Mouse (Mus musculus): ENCODE data around the gene Cdc42ep4. TPM values are rescaled to one million over a fixed set of nuclear protein-coding genes. Genes with fewer than 3 reads are reported as not detected.

Gene Cdc42ep4
- polyA plus RNA-seq, 1 experiment, result 9.5 TPM

DNA sequence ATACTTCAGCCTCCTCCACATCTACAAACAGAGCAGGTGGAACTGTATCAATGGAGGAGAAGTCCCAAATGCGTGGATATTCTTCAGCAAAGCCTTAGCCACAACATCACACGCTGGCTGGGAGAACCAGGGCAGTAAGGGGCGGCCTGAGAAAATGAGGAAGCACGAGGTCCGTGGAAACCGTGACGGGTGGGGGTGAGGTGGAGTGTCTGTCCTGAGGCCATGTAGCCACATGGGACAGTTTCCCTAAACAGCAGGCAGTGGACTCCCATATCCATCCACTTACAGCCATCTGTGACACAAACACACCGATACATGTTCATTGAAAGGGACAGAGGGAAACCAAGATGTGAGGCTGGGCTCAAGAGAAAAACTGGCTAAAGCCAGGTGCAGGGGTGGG lies 13.8 kb downstream of the Cdc42ep4 start:
- TF ChIP-seq CTCF (IDR thresholded peaks at IDR 0.05; ENCODE audit: control insufficient read depth, insufficient read depth, low read length) (no peak), POLR2A (IDR thresholded peaks at IDR 0.05; ENCODE audit: borderline replicate concordance, control insufficient read depth, low read depth, low read length) (no peak)
- Histone ChIP-seq H3K27ac (ENCODE audit: control insufficient read depth, insufficient read depth, low read depth, low read length, poor library complexity) (no peak overlapping the region), H3K4me1 (ENCODE audit: control insufficient read depth, insufficient read depth, low read length) (peaks cover 8% of the 10 kb centered on the region; the same call in 1 of the 2 replicates), H3K4me3 (replicated peaks; ENCODE audit: control insufficient read depth, low read depth, low read length) (no peak overlapping the region)
- WGBS, result 17% methylated on average over 8 of the region's 8 CpGs

- Histone ChIP-seq H3K4me1 (ENCODE audit: control insufficient read depth, insufficient read depth, low read length) (peaks cover 11% of the 10 kb centered on the region; the same call in 1 of the 2 replicates), H3K27ac (ENCODE audit: control insufficient read depth, insufficient read depth, low read depth, low read length, poor library complexity) (no peak overlapping the region), H3K4me3 (replicated peaks; ENCODE audit: control insufficient read depth, low read depth, low read length) (no peak overlapping the region)
- 25% methylated on average over 3 of the region's 3 CpGs for WGBS
- no peak for TF ChIP-seq CTCF (IDR thresholded peaks at IDR 0.05; ENCODE audit: control insufficient read depth, insufficient read depth, low read length)
These were observed 14.2 kb downstream of the Cdc42ep4 start for GRCm38 (mm10) chr11:113737553-113737854.

- Histone ChIP-seq H3K4me3 (replicated peaks; ENCODE audit: control insufficient read depth, low read depth, low read length) (no peak overlapping the region), H3K4me1 (ENCODE audit: control insufficient read depth, insufficient read depth, low read length) (peaks cover 11% of the 10 kb centered on the region; the same call in 1 of the 2 replicates), H3K27ac (ENCODE audit: control insufficient read depth, insufficient read depth, low read depth, low read length, poor library complexity) (no peak overlapping the region)
- no peak for TF ChIP-seq CTCF (IDR thresholded peaks at IDR 0.05; ENCODE audit: control insufficient read depth, insufficient read depth, low read length)
- TF ChIP-seq POLR2A (IDR thresholded peaks at IDR 0.05; ENCODE audit: borderline replicate concordance, control insufficient read depth, low read depth, low read length), result no peak
- 79% methylated on average over 11 of the region's 11 CpGs for WGBS
These were observed 14.7 kb downstream of the Cdc42ep4 start for GRCm38 (mm10) chr11:113736848-113737552.

- Histone ChIP-seq H3K27ac (ENCODE audit: control insufficient read depth, insufficient read depth, low read depth, low read length, poor library complexity) (no peak overlapping the region), H3K4me1 (ENCODE audit: control insufficient read depth, insufficient read depth, low read length) (peaks cover 11% of the 10 kb centered on the region; the same call in 1 of the 2 replicates), H3K4me3 (replicated peaks; ENCODE audit: control insufficient read depth, low read depth, low read length) (no peak overlapping the region)
- WGBS, result 87% methylated on average over 6 of the region's 6 CpGs
- TF ChIP-seq POLR2A (IDR thresholded peaks at IDR 0.05; ENCODE audit: borderline replicate concordance, control insufficient read depth, low read depth, low read length) (no peak), CTCF (IDR thresholded peaks at IDR 0.05; ENCODE audit: control insufficient read depth, insufficient read depth, low read length) (no peak)
These were observed 16.5 kb downstream of the Cdc42ep4 start for GRCm38 (mm10) chr11:113735151-113735550.

DNA sequence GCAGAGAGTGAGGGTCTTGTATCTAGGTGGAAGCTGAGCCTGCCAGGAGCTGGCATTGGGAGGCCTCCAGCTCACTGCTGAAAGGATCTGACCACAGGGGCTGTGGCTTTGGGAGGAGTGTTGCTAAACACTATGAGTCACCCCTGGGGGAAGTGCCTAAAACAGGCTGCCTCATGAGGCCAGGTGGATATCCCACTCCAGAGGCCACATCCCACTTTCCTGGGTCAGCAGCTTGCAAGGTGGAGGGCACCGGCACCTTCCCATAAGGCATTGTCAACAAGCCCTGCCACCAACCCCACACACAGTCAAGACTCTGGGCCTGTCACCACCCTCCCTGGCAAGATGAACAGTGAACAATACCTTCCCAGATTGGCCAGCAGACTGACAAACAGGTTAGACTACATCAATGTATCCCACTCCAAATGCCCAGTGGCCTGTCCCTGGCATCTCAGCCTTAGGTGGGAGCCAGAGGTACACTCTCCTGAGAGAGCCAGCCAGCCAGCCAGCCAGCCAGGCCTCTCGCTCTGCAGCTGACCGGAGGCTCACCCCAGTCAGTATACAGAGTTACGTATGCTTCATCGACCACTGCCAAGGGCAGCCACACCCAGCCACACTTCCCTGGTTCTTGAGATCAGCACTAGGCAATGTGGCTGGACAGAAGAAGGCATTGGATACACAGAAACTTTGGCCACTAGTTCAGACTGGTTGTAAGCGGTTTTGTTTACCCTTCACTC lies 17.9 kb downstream of the Cdc42ep4 start:
- Histone ChIP-seq H3K4me3 (replicated peaks; ENCODE audit: control insufficient read depth, low read depth, low read length) (no peak overlapping the region), H3K4me1 (ENCODE audit: control insufficient read depth, insufficient read depth, low read length) (peaks cover 11% of the 10 kb centered on the region; the same call in 1 of the 2 replicates), H3K27ac (ENCODE audit: control insufficient read depth, insufficient read depth, low read depth, low read length, poor library complexity) (peak overlapping the region; percentile 60)
- TF ChIP-seq CTCF (IDR thresholded peaks at IDR 0.05; ENCODE audit: control insufficient read depth, insufficient read depth, low read length), result no peak
- TF ChIP-seq POLR2A (IDR thresholded peaks at IDR 0.05; ENCODE audit: borderline replicate concordance, control insufficient read depth, low read depth, low read length), result no peak
- WGBS, result 43% methylated on average over 6 of the region's 6 CpGs

DNA sequence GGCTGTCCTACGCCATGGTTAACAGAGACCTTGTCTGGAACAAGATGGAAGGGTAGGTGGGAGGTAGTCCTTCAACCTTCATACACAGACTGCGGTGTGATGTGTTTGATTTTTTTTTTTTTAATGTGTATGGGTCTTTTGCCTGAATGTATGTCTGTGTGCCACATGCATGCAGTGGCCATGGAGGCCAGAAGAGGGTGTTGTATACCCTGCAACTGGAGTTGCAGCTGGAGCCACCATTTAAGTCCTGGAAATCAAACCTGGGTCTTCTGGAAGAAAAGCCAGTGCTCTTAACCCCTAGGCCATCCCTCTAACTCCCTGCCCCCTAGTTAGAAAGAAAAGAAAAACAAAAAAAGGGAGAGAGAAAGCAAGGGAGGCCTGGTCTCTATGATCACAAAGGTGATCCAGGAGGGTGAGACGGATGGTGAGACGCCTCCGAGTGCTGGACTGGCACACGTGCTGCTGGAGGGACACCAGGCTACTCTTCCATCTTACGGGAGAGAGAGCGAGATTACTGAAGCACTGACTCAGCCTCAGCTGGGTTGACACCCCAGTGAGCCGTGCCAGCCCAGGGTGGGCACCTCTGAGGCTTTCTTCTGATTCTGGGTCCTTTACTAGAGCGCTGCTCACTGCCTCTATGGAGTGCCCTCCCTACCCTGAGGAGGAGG lies 19.6 kb downstream of the Cdc42ep4 start:
- H3K4me1 ChIP-seq (ENCODE audit: control insufficient read depth, insufficient read depth, low read length), result peaks cover 7% of the 10 kb centered on the region; the same call in 1 of the 2 replicates
- 92% methylated on average over 10 of the region's 10 CpGs for WGBS
- no peak overlapping the region for H3K4me3 ChIP-seq (replicated peaks; ENCODE audit: control insufficient read depth, low read depth, low read length)
- TF ChIP-seq CTCF (IDR thresholded peaks at IDR 0.05; ENCODE audit: control insufficient read depth, insufficient read depth, low read length) (no peak; the same call in 1 of the 2 replicates), POLR2A (IDR thresholded peaks at IDR 0.05; ENCODE audit: borderline replicate concordance, control insufficient read depth, low read depth, low read length) (no peak)
- no peak overlapping the region for H3K27ac ChIP-seq (ENCODE audit: control insufficient read depth, insufficient read depth, low read depth, low read length, poor library complexity)

GRCm38 (mm10) chr11:113730879-113731278 lies 20.8 kb downstream of the Cdc42ep4 start:
- H3K4me1 ChIP-seq (ENCODE audit: control insufficient read depth, insufficient read depth, low read length), result peaks cover 6% of the 10 kb centered on the region; the same call in 1 of the 2 replicates
- no peak overlapping the region for H3K4me3 ChIP-seq (replicated peaks; ENCODE audit: control insufficient read depth, low read depth, low read length)
- no peak for TF ChIP-seq CTCF (IDR thresholded peaks at IDR 0.05; ENCODE audit: control insufficient read depth, insufficient read depth, low read length)
- TF ChIP-seq POLR2A (IDR thresholded peaks at IDR 0.05; ENCODE audit: borderline replicate concordance, control insufficient read depth, low read depth, low read length), result no peak
- no peak overlapping the region for H3K27ac ChIP-seq (ENCODE audit: control insufficient read depth, insufficient read depth, low read depth, low read length, poor library complexity)
- 81% methylated on average over 3 of the region's 3 CpGs for WGBS

DNA sequence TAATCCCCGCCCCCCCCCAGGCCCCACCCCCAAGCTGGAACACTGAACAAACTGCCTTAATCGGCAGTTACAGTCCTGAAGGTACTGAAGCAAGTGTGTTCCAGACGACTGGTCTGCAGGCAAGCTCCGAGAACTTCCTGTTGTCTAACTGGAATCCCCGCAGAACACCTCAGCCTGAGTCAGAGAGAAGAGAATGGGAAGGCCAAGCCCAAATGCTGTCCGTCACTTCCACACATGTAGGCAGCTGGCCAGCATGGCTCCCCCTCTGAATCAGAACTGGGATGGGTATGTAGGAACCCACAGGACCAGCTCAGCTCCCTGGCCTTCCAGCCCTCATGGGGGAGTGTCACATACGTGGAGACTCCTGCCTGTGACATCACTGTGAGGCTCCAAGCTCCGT lies 21.8 kb downstream of the Cdc42ep4 start:
- Histone ChIP-seq H3K4me3 (replicated peaks; ENCODE audit: control insufficient read depth, low read depth, low read length) (no peak overlapping the region), H3K27ac (ENCODE audit: control insufficient read depth, insufficient read depth, low read depth, low read length, poor library complexity) (no peak overlapping the region), H3K4me1 (ENCODE audit: control insufficient read depth, insufficient read depth, low read length) (peaks cover 6% of the 10 kb centered on the region; the same call in 1 of the 2 replicates)
- WGBS, result 83% methylated on average over 8 of the region's 8 CpGs
- no peak for TF ChIP-seq POLR2A (IDR thresholded peaks at IDR 0.05; ENCODE audit: borderline replicate concordance, control insufficient read depth, low read depth, low read length)
- TF ChIP-seq CTCF (IDR thresholded peaks at IDR 0.05; ENCODE audit: control insufficient read depth, insufficient read depth, low read length), result no peak

Data from bone marrow, adult 2 months (tissue).